Mouse (Mus musculus) small intestine, adult 2 months (tissue): Measurements from ENCODE around the gene Chmp4b. TPM values are rescaled to one million over a fixed set of nuclear protein-coding genes. Genes with fewer than 3 reads are reported as not detected.

Experiments used
- H3K27ac ChIP-seq: fragments of 200-500 bp; 2 replicates; pipeline ENCODE4 v1.5.1; 2012; ENCODE audit warnings: low read depth, low read length, control low read depth, inconsistent platforms; ENCODE audit not compliant: insufficient read depth
- H3K27me3 ChIP-seq: fragments of 200-500 bp; 2 replicates; pipeline ENCODE4 v1.6.1; 2012; ENCODE audit warnings: mild to moderate bottlenecking, moderate library complexity, low read length, inconsistent platforms; ENCODE audit not compliant: control insufficient read depth, insufficient read depth
- H3K36me3 ChIP-seq: fragments of 200-500 bp; 2 replicates; pipeline ENCODE4 v1.6.1; 2012; ENCODE audit warnings: mild to moderate bottlenecking, low read length, control low read depth, inconsistent platforms; ENCODE audit not compliant: control insufficient read depth, insufficient read depth
- H3K4me1 ChIP-seq: fragments of 200-500 bp; 2 replicates; pipeline ENCODE4 v1.6.1; 2012; ENCODE audit warnings: low read length, inconsistent platforms, mixed read lengths; ENCODE audit not compliant: control insufficient read depth, insufficient read depth, insufficient read length
- H3K4me3 ChIP-seq: fragments of 200-500 bp; 2 replicates; pipeline ENCODE4 v1.5.1; 2012; ENCODE audit warnings: low read depth, mild to moderate bottlenecking, control low read depth, inconsistent platforms, low read length, moderate library complexity
- CTCF ChIP-seq: fragments of 200-500 bp; IDR thresholded peaks from 2 replicates; pipeline ENCODE4 v1.5.1; 2012; ENCODE audit warnings: low read depth, mild to moderate bottlenecking, control low read depth, inconsistent platforms, low read length, moderate library complexity, mixed read lengths; ENCODE audit not compliant: insufficient replicate concordance, insufficient read length; ENCODE audit errors: extremely low read depth
- POLR2A ChIP-seq: fragments of 200-500 bp; IDR thresholded peaks from 2 replicates; pipeline ENCODE4 v1.6.1; 2012; ENCODE audit warnings: low read depth, mild to moderate bottlenecking, control low read depth, inconsistent platforms, low read length, moderate library complexity
- WGBS: fragments of 180-500 bp; shearing (Covaris S2); methylation state at CpG from one replicate; pipeline ENCODE4 v1.1.7; 2018; 5-methylcytosine and 5-hydroxymethylcytosine counted together
- polyA plus RNA-seq: library from polyadenylated mRNA; depleted of rRNA; stranded (reverse); fragments of >200 nt; gene quantifications from 2 replicates; pipeline ENCODE4 v1.2.3, GENCODE M21; 2012

The Chmp4b gene
- polyA plus RNA-seq, 1 experiment, result 131 TPM

DNA sequence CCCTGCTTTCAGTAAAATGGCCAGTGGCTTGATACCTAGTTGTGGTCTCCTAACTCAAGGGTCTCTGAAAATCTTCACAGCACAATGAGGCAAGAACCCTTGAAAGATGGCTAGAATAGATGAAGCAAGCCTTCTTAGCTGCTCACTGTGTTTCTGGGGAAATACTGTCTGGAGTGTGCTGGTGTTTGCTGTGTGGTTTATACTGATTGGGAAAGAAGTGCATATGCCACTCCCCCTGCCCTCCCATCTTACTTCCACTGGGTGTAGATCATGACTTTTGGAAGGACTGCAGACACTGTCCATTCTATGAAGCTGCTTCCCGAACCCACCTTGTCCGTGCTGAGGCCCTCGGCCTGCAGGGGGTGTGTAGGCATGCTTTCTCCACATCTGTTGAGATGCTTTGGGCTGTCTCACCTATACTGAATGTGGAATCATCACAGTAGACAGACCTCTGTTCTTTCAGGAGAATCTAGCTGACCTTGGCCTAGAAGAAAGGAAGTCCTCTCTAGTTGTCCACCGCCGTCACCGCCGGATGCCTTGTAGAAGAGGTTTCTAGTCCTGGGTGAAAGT lies 33.5 kb downstream of the Chmp4b start:
- 94% methylated on average over 7 of the region's 7 CpGs for WGBS
- Histone ChIP-seq H3K27me3 (no peaks in the 10 kb centered on the region), H3K27ac (no peak overlapping the region), H3K36me3 (peaks cover 12% of the 10 kb centered on the region), H3K4me3 (no peak overlapping the region), H3K4me1 (no peaks in the 10 kb centered on the region)
- TF ChIP-seq CTCF, result no peak
- no peak for TF ChIP-seq POLR2A

DNA sequence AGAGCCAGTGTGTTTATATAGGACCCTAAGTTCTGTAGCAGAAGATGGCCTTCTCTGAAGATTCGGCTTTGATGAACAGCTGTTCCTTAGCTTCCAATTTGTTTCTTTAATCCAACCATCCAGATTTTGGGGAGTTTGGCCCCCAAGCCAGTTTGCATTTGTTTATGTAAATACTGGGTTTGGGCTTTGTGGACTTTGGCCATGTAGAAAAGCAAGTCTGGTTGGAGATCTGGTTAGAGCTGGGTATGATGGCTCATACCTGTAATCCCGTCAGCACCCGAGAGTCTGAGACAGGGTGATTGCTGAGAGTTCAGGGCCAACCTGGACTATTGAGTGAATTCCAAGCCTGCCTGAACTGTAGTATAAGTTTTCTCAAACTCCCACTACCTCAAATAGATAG lies 34.3 kb downstream of the Chmp4b start:
- H3K4me1 ChIP-seq, result no peaks in the 10 kb centered on the region
- no peak overlapping the region for H3K4me3 ChIP-seq
- H3K27me3 ChIP-seq, result no peaks in the 10 kb centered on the region
- peaks cover 19% of the 10 kb centered on the region for H3K36me3 ChIP-seq
- no peak overlapping the region for H3K27ac ChIP-seq
- no peak for TF ChIP-seq CTCF
- no peak for TF ChIP-seq POLR2A
- WGBS, result 67% methylated on average over 3 of the region's 3 CpGs

DNA sequence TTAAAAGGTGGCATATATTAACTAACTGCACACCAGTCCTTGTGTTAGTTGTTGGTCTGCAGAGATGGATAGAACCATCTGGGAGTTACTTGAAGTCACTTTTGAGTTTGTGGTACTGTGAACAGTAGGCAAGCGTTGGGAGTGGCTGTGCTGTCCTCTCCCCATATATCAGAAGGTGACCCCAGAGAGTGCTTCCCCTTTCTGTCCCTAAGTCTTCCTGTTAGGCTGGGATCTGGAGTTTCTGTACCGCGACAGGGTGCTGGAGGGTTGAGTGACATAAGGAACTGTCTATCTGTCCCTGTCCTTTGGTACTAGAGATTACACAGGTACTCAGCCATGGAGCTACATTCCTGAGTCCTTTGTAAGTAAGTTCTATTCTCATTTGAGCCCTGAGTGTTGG lies 35.3 kb downstream of the Chmp4b start:
- Histone ChIP-seq H3K36me3 (peaks cover 27% of the 10 kb centered on the region), H3K27me3 (no peaks in the 10 kb centered on the region), H3K4me3 (no peak overlapping the region), H3K27ac (no peak overlapping the region), H3K4me1 (no peaks in the 10 kb centered on the region)
- TF ChIP-seq POLR2A (no peak), CTCF (no peak)
- WGBS, result 84% methylated on average over 3 of the region's 3 CpGs

DNA sequence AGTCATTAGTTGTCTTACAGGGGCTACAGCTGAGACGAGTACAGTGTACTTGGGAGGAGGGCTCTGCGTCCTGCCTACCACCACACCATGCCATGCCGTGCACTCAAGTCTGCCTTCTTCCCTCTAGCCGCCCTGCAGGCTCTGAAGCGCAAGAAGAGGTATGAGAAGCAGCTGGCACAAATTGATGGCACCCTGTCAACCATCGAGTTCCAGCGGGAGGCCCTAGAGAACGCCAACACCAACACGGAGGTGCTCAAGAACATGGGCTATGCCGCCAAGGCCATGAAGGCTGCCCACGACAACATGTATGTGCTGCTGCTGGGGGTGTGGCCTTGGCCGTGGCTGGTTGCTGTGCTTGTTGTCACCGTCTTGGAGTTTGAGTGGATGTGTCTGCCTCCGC lies 37.9 kb downstream of the Chmp4b start:
- 86% methylated on average over 14 of the region's 14 CpGs for WGBS
- no peaks in the 10 kb centered on the region for H3K4me1 ChIP-seq
- TF ChIP-seq CTCF, result no peak
- TF ChIP-seq POLR2A, result no peak

DNA sequence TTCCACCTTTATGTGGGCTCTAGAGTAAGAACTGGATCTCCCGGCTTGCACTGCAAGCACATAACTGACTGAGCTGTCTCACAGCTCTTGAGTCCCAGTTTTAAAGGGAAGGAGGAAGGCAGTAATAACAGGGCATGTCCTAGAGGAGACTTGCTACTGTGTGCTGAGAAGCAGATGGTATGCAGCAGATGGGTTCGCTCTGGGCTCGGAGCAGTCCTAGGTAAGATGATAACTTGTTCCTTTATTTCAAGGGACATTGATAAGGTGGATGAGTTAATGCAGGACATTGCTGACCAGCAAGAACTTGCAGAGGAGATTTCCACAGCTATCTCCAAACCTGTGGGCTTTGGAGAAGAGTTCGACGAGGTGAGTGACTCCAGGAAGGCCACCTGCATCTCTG lies 39.5 kb downstream of the Chmp4b start:
- Histone ChIP-seq H3K27me3 (no peaks in the 10 kb centered on the region), H3K36me3 (peaks cover 55% of the 10 kb centered on the region), H3K27ac (no peak overlapping the region), H3K4me3 (no peak overlapping the region), H3K4me1 (no peaks in the 10 kb centered on the region)
- no peak for TF ChIP-seq POLR2A
- no peak for TF ChIP-seq CTCF
- 91% methylated on average over 5 of the region's 5 CpGs for WGBS

More for the DNA sequence above, 37.9 kb downstream of the Chmp4b start:
- H3K4me3 ChIP-seq, result no peak overlapping the region
- no peaks in the 10 kb centered on the region for H3K27me3 ChIP-seq
- H3K36me3 ChIP-seq, result peaks cover 46% of the 10 kb centered on the region
- H3K27ac ChIP-seq, result no peak overlapping the region

DNA sequence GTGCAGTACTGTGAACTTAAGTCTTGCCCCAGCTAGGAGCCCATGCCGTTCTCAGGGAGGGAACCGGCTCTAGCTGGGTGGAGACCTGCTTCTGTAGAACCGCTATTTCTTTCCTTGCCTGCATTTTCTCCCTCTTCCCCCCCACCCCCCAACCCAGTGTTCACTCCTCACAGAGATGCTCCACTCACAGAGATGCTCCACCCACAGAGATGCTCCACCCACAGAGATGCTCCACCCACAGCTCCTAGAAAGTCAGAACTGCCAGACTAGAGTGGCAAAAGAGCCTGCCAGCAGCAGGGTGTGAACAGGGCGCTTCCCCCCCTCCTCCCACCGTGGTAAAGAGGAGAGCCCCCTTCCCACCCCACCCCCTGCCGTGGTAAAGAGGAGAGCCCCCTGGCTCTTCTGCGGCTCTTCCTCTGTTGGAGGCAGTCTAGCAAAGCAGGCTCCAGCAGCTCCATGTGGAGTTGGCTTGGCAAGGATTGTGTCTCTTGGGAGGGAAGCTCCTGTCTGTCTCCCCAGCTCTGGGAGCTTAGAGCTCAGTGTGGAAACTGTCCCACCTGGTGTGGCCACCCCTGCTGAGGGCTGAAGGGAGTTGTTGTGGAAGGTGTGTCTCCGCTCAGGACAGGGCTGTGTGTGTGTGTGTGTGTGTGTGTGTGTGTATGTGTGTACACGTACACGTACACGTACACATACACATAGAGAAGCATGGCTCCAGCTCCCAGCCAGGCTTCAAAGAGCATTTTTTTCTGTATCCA lies 41.9 kb downstream of the Chmp4b start:
- no peak for TF ChIP-seq CTCF
- TF ChIP-seq POLR2A, result no peak
- WGBS, result 72% methylated on average over 11 of the region's 11 CpGs

DNA sequence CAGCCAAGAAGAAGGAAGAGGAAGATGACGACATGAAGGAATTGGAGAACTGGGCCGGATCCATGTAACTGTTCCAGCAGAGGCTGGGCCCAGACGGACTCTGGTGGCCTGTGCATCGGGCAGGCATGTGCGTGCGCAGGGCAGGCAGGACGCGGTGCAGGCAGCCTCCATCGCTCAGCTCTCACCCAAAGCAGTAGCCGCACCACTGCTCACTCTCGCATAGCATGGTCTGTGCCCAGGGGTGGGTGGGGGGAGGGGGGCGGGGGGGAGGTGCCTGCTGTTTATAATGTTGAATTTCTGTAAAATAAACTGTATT lies 42.4 kb downstream of the Chmp4b start:
- H3K4me1 ChIP-seq, result no peaks in the 10 kb centered on the region
- no peak for TF ChIP-seq CTCF
- TF ChIP-seq POLR2A, result no peak
- WGBS, result 89% methylated on average over 12 of the region's 12 CpGs
- no peak overlapping the region for H3K27ac ChIP-seq
- H3K27me3 ChIP-seq, result no peaks in the 10 kb centered on the region
- H3K36me3 ChIP-seq, result peaks cover 56% of the 10 kb centered on the region
- no peak overlapping the region for H3K4me3 ChIP-seq

More for the DNA sequence above, 41.9 kb downstream of the Chmp4b start:
- H3K36me3 ChIP-seq, result peaks cover 56% of the 10 kb centered on the region
- H3K4me1 ChIP-seq, result no peaks in the 10 kb centered on the region
- no peak overlapping the region for H3K4me3 ChIP-seq
- no peaks in the 10 kb centered on the region for H3K27me3 ChIP-seq
- no peak overlapping the region for H3K27ac ChIP-seq

DNA sequence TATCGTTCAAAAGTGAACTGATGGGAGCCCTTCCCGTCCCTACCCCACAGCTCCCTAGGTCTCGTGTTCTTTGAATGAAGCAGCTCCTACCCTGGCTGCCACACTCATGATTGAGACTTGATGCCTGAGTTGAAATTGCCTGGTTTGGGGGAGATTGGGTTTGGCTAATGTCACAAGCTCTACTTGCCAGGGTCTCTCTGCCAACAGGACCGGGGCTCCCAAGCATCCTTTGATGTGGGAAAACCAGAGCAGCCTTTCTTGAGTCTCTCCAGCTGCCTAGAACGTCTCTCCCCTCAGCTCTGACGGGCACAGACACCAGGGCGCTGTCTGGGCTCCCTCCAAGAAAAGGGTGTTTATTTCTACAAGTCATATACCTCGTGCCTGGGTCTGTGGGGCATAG lies 44.2 kb downstream of the Chmp4b start:
- TF ChIP-seq CTCF (no peak), POLR2A (no peak)
- Histone ChIP-seq H3K36me3 (peaks cover 42% of the 10 kb centered on the region), H3K4me3 (no peak overlapping the region), H3K27ac (no peak overlapping the region), H3K27me3 (no peaks in the 10 kb centered on the region), H3K4me1 (no peaks in the 10 kb centered on the region)
- 84% methylated on average over 8 of the region's 8 CpGs for WGBS
